Mouse (Mus musculus): ENCODE results near the gene Ss18l1. TPM values are rescaled to one million over a fixed set of nuclear protein-coding genes. Genes with fewer than 3 reads are reported as not detected.

The Ss18l1 gene
- polyA plus RNA-seq, 1 experiment from 2014 or later = 5.5 TPM

- WGBS = 38% methylated on average over 20 of the region's 20 CpGs
- Histone ChIP-seq H3K36me3 (ENCODE audit: control insufficient read depth, insufficient read depth, low read length) (no peaks in the 10 kb centered on the region), H3K9me3 (ENCODE audit: control insufficient read depth, low read length) (no peaks in the 10 kb centered on the region), H3K4me3 (ENCODE audit: low read depth, low read length) (peak overlapping the region; percentile 73), H3K9ac (ENCODE audit: low read length) (peak overlapping the region; percentile 73), H3K4me2 (ENCODE audit: low read depth, severe bottlenecking) (peak overlapping the region; percentile 53), H3K27me3 (ENCODE audit: control insufficient read depth, insufficient read depth, low read length) (no peaks in the 10 kb centered on the region), H3K4me1 (ENCODE audit: control insufficient read depth, insufficient read depth, low read length) (peaks cover 6% of the 10 kb centered on the region; the same call in 1 of the 2 replicates), H3K27ac (replicated peaks; ENCODE audit: low read depth, low read length) (no peak overlapping the region)
- ATAC-seq (ENCODE audit: insufficient number of reproducible peaks, low FRiP score, low TSS enrichment, low read depth) (peak; percentile 71), DNase-seq (ENCODE audit: low spot score) (no peak)
Measured at GRCm38 (mm10) chr2:180069770-180070480, 27.6 kb downstream of the Ss18l1 start.

GRCm38 (mm10) chr2:180070481-180071453 lies 28.5 kb downstream of the Ss18l1 start, which contains the start of gene Mtg2:
Gene Mtg2 (plus strand): TSS chr2:180070588.
- no peaks in the 10 kb centered on the region for H3K36me3 ChIP-seq (ENCODE audit: control insufficient read depth, insufficient read depth, low read length)
- 7% methylated on average over 58 of the region's 58 CpGs for WGBS
- peak; percentile 93 for ATAC-seq (ENCODE audit: insufficient number of reproducible peaks, low FRiP score, low TSS enrichment, low read depth)
- peak within 1 kb of the TSS; percentile 73 for H3K9ac ChIP-seq (ENCODE audit: low read length)
- H3K27ac ChIP-seq (replicated peaks; ENCODE audit: low read depth, low read length) = no peak within 1 kb of the TSS
- H3K4me1 ChIP-seq (ENCODE audit: control insufficient read depth, insufficient read depth, low read length) = peaks cover 6% of the 10 kb centered on the region; the same call in 1 of the 2 replicates
- no peaks in the 10 kb centered on the region for H3K9me3 ChIP-seq (ENCODE audit: control insufficient read depth, low read length)
- peak within 1 kb of the TSS; percentile 73 for H3K4me3 ChIP-seq (ENCODE audit: low read depth, low read length)
- DNase-seq (ENCODE audit: low spot score) = peak; percentile 95
- H3K27me3 ChIP-seq (ENCODE audit: control insufficient read depth, insufficient read depth, low read length) = no peaks in the 10 kb centered on the region
- peak within 1 kb of the TSS; percentile 53 for H3K4me2 ChIP-seq (ENCODE audit: low read depth, severe bottlenecking)

- Histone ChIP-seq H3K27ac (replicated peaks; ENCODE audit: low read depth, low read length) (no peak overlapping the region), H3K9me3 (ENCODE audit: control insufficient read depth, low read length) (no peaks in the 10 kb centered on the region), H3K4me2 (ENCODE audit: low read depth, severe bottlenecking) (no peak overlapping the region), H3K27me3 (ENCODE audit: control insufficient read depth, insufficient read depth, low read length) (no peaks in the 10 kb centered on the region), H3K4me3 (ENCODE audit: low read depth, low read length) (no peak overlapping the region), H3K36me3 (ENCODE audit: control insufficient read depth, insufficient read depth, low read length) (no peaks in the 10 kb centered on the region), H3K9ac (ENCODE audit: low read length) (no peak overlapping the region), H3K4me1 (ENCODE audit: control insufficient read depth, insufficient read depth, low read length) (peaks cover 6% of the 10 kb centered on the region; the same call in 1 of the 2 replicates)
- 77% methylated on average over 2 of the region's 2 CpGs for WGBS
- DNase-seq (ENCODE audit: low spot score) (no peak), ATAC-seq (ENCODE audit: insufficient number of reproducible peaks, low FRiP score, low TSS enrichment, low read depth) (no peak)
Measured at GRCm38 (mm10) chr2:180071671-180072070, 29.4 kb downstream of the Ss18l1 start.

GRCm38 (mm10) chr2:180072886-180073285 lies 30.6 kb downstream of the Ss18l1 start:
- Histone ChIP-seq H3K9ac (ENCODE audit: low read length) (no peak overlapping the region), H3K9me3 (ENCODE audit: control insufficient read depth, low read length) (no peaks in the 10 kb centered on the region), H3K27me3 (ENCODE audit: control insufficient read depth, insufficient read depth, low read length) (no peaks in the 10 kb centered on the region), H3K4me2 (ENCODE audit: low read depth, severe bottlenecking) (no peak overlapping the region), H3K27ac (replicated peaks; ENCODE audit: low read depth, low read length) (no peak overlapping the region), H3K4me1 (ENCODE audit: control insufficient read depth, insufficient read depth, low read length) (peaks cover 6% of the 10 kb centered on the region; the same call in 1 of the 2 replicates), H3K4me3 (ENCODE audit: low read depth, low read length) (no peak overlapping the region), H3K36me3 (ENCODE audit: control insufficient read depth, insufficient read depth, low read length) (no peaks in the 10 kb centered on the region)
- no peak for ATAC-seq (ENCODE audit: insufficient number of reproducible peaks, low FRiP score, low TSS enrichment, low read depth)
- no peak for DNase-seq (ENCODE audit: low spot score)
- WGBS = 88% methylated on average over 7 of the region's 7 CpGs

DNA sequence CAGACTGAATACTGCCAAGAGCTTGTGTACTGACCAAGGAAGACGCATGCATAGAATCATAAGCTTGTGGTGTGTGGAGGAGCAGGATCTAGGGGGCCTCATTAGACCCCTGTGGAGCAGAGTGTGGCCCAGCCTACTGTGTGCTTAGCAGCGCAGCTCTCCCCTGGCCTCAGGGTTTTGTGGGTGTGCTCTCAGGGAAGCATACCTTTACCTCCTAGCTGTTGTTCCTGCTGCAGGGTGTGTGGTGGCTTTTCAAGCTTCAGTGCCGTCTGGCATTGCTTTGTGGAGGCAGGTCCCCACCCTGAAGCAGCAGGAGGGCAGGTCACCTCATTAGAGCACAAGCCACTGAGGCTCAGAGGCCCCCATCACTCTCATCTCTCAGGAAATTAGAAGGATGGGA lies 35.3 kb downstream of the Ss18l1 start:
- H3K4me1 ChIP-seq (ENCODE audit: control insufficient read depth, insufficient read depth, low read length) = no peaks in the 10 kb centered on the region

DNA sequence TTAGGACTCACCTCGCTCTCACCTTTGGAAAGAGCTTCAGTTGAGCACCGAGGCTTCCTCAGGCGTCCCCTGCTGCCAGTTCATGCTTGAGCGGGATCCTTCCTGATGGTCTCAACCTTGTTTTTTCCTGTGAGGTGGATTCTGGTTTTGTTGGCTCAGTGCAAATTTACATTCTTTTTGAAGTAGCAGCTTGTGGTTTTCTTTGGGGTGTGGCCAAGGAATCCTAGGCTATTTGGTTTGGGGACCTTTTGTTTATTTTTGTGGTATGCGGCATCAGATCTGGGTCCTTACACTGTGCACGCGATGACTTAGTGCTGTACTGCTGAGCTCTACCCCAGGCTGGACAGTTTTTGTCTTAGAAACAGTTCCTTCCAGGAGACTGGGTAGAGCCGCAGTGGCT lies 38.4 kb downstream of the Ss18l1 start:
- Histone ChIP-seq H3K36me3 (ENCODE audit: control insufficient read depth, insufficient read depth, low read length) (no peaks in the 10 kb centered on the region), H3K4me3 (ENCODE audit: low read depth, low read length) (no peak overlapping the region), H3K9ac (ENCODE audit: low read length) (no peak overlapping the region), H3K27me3 (ENCODE audit: control insufficient read depth, insufficient read depth, low read length) (no peaks in the 10 kb centered on the region), H3K9me3 (ENCODE audit: control insufficient read depth, low read length) (no peaks in the 10 kb centered on the region), H3K4me1 (ENCODE audit: control insufficient read depth, insufficient read depth, low read length) (peaks cover 9% of the 10 kb centered on the region; the same call in 1 of the 2 replicates), H3K27ac (replicated peaks; ENCODE audit: low read depth, low read length) (no peak overlapping the region), H3K4me2 (ENCODE audit: low read depth, severe bottlenecking) (no peak overlapping the region)
- WGBS = 96% methylated on average over 8 of the region's 8 CpGs
- DNase-seq (ENCODE audit: low spot score) (no peak), ATAC-seq (ENCODE audit: insufficient number of reproducible peaks, low FRiP score, low TSS enrichment, low read depth) (no peak)

More for the DNA sequence above, 35.3 kb downstream of the Ss18l1 start:
- H3K9ac ChIP-seq (ENCODE audit: low read length) = no peak overlapping the region; the same call in 1 of the 2 replicates
- H3K9me3 ChIP-seq (ENCODE audit: control insufficient read depth, low read length) = no peaks in the 10 kb centered on the region
- no peaks in the 10 kb centered on the region for H3K27me3 ChIP-seq (ENCODE audit: control insufficient read depth, insufficient read depth, low read length)
- H3K36me3 ChIP-seq (ENCODE audit: control insufficient read depth, insufficient read depth, low read length) = no peaks in the 10 kb centered on the region
- ATAC-seq (ENCODE audit: insufficient number of reproducible peaks, low FRiP score, low TSS enrichment, low read depth) (no peak), DNase-seq (ENCODE audit: low spot score) (no peak)
- no peak overlapping the region for H3K4me3 ChIP-seq (ENCODE audit: low read depth, low read length)
- 60% methylated on average over 3 of the region's 3 CpGs for WGBS
- no peak overlapping the region for H3K4me2 ChIP-seq (ENCODE audit: low read depth, severe bottlenecking)
- no peak overlapping the region for H3K27ac ChIP-seq (replicated peaks; ENCODE audit: low read depth, low read length)

DNA sequence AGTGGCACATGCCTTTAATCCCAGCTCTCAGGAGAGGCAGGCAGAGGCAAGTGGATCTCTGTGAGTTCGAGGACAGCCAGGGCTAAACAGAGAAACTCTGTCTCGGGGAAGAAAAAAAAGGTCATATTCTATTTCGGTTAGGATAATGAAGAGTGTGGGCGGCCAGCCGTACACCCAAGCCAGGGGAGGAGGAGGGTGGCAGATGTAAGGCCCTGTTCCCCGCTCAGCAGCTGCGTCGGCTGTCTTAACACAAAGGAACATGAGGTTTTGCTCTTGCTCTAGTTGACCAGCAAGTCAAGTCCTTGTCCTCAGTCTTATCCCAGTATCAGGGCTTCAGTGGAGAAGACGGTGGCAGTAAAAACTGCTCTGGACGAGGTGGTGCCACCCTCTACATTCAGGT lies 40.8 kb downstream of the Ss18l1 start:
- Histone ChIP-seq H3K27me3 (ENCODE audit: control insufficient read depth, insufficient read depth, low read length) (no peaks in the 10 kb centered on the region), H3K9ac (ENCODE audit: low read length) (no peak overlapping the region), H3K36me3 (ENCODE audit: control insufficient read depth, insufficient read depth, low read length) (no peaks in the 10 kb centered on the region), H3K9me3 (ENCODE audit: control insufficient read depth, low read length) (no peaks in the 10 kb centered on the region), H3K27ac (replicated peaks; ENCODE audit: low read depth, low read length) (no peak overlapping the region), H3K4me2 (ENCODE audit: low read depth, severe bottlenecking) (no peak overlapping the region), H3K4me1 (ENCODE audit: control insufficient read depth, insufficient read depth, low read length) (peaks cover 9% of the 10 kb centered on the region; the same call in 1 of the 2 replicates), H3K4me3 (ENCODE audit: low read depth, low read length) (no peak overlapping the region)
- DNase-seq (ENCODE audit: low spot score) (no peak), ATAC-seq (ENCODE audit: insufficient number of reproducible peaks, low FRiP score, low TSS enrichment, low read depth) (no peak)
- 94% methylated on average over 10 of the region's 10 CpGs for WGBS

DNA sequence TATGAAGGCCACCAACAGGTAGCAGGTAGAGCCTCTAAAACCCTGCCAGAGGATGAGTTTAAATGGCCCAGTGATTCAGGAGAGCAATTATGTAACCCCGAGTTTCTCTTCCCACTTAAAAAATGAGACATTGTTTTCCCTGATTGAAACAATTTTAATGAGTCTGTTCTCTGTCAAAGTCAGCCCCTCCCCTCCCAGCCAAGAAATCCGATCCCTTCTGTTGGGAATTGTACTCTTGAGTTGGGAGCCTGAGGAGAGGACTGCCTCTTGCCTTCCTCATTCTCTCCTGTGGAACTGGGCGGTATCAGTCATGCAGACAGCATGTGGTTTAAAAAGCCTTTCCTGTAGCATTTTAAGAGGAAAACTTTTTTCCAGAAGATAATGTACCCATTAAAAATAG lies 42.3 kb downstream of the Ss18l1 start:
- Histone ChIP-seq H3K4me2 (ENCODE audit: low read depth, severe bottlenecking) (no peak overlapping the region), H3K36me3 (ENCODE audit: control insufficient read depth, insufficient read depth, low read length) (no peaks in the 10 kb centered on the region), H3K27me3 (ENCODE audit: control insufficient read depth, insufficient read depth, low read length) (no peaks in the 10 kb centered on the region), H3K4me1 (ENCODE audit: control insufficient read depth, insufficient read depth, low read length) (peaks cover 9% of the 10 kb centered on the region; the same call in 1 of the 2 replicates), H3K9me3 (ENCODE audit: control insufficient read depth, low read length) (no peaks in the 10 kb centered on the region), H3K4me3 (ENCODE audit: low read depth, low read length) (no peak overlapping the region), H3K9ac (ENCODE audit: low read length) (no peak overlapping the region), H3K27ac (replicated peaks; ENCODE audit: low read depth, low read length) (no peak overlapping the region)
- no peak for ATAC-seq (ENCODE audit: insufficient number of reproducible peaks, low FRiP score, low TSS enrichment, low read depth)
- WGBS = 26% methylated on average over 3 of the region's 3 CpGs
- no peak for DNase-seq (ENCODE audit: low spot score)
